Mouse (Mus musculus) testis, postnatal 10 days (tissue): ENCODE measurements around the gene Gm49333.

Experiments used
- DNase-seq: peaks from one replicate; pipeline ENCODE4 v3.0.0; 2021; ENCODE audit warnings: low spot score

Gene Gm49333

GRCm38 (mm10) chr16:20611357-20612227 is at the start of gene Gm49333, which contains the start of the genes Eef1akmt4 and Alg3:
Gene Gm49333 (plus strand): TSS chr16:20611610.
Gene Eef1akmt4 (plus strand): TSS chr16:20611593.
Gene Alg3 (minus strand): TSS chr16:20611735.
- peak; percentile 88 for DNase-seq

- DNase-seq = no peak
Observed at GRCm38 (mm10) chr16:20565075-20565474, 46.3 kb upstream of the Gm49333 start.

DNA sequence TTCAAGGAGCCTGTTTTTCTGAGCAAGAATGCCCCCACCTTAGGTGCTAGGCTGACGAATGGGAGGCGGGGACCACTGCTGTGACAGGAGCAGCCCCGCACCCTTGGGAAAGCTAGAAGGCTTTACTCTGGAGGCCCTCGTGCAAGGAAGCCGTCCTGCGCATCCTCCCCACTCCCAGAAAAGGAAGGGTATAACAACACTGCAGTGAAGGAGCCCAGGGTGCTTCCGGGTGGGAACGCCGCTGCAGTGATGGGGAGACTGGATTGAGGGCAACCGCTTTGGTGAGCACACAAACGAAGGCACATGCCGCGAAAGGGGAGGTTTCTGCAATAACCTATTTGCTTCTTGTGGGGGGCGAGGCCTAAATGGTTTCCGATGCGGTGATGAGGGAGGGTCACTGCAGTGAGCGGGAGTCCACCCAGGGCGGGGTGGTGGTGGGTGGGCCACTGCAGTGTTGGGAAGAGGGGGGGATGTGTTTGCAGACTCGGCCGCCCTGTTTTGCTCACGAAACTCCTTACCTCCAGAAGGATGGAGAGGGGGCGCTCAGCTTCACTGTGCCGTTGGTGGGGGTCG is 22.0 kb upstream of the Gm49333 start, which contains the start of gene Vwa5b2:
Vwa5b2 (plus strand) TSS at position 106 of the 573 bp plus-strand sequence.
- no peak for DNase-seq

DNA sequence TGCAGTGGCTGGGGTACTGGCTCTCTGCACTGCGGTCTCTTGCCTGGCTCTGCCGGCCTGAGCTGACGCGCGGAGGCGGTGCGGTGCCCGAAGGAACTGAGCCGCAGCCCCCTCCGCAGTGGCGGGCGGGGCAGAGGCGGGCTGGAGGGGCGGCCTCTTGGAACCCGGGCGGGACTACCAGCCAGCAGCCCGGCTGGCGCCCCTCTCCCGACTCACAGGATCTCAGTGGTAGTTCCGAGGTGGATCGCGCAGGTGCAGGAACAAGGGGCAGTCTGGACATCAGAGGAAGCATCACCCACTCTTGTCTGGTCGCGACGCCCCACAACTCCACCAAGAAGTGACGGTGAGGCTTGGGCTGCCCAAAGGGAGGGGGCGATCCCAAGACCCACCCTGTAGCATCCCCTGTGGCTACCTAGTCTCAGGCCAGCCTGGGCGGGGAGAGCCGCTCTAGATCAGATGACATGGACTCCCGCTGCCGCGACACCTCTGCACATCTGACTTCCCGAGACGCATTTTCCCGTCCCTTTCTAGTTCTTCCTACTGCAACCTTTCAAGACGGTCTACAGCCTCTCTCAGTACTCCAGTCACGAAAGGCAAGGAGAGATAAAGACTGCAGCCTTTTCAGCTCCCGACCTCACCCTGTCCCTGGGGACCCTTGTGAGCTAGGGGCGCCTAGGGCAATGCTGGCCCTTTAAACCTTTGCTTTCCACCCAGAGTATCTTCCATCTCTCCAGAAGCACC is 21.3 kb upstream of the Gm49333 start:
- DNase-seq = peak; percentile 56

DNA sequence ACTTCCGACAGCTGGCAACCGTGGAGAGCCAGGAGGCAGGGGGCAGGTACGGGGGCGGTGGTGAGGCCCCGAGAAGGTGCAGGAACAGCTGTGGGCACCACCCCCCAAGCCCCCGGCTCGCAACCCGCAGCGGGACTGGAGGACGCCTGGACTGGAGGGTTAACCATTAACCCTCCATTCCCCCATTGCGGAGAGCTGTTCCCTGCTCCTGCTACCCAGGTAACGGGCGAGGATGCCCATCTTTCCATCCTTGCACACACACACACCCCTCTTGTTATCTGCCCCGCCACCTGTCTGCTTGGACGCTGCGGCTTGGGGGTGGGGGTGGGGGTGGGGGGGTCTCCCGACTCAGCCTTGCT is 20.8 kb upstream of the Gm49333 start:
- DNase-seq = no peak

DNA sequence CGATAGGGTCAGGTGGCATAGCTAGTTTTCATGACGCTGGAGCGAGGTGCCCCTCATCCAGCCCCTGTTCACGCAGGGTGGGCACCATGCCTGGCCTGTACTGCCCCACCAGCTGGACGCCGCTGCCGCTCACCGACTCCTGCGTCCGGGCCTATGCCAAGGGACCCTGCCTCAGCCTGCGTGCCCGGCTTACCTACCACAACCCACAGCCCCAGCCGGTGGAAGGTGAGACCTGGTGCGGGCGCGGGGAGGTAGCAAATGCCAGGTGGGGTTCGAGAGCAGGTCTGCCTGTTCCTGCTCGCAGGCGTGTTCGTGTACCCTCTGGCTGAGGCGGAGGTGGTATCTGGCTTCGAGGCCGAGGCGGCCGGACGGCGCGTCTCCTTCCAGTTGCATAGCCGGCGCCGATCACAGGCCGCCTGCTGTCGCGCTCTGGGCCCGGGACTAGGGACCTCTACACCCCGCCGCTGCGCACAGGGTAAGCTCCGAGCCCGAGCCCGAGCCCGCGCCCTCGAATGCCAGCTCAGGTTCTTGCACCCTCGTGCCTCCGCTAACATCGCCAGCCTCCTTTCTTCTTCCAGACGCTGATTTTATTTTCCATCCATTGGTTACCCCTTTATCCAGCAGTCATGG is 20.2 kb upstream of the Gm49333 start:
- DNase-seq = no peak

- DNase-seq = no peak
Observed at GRCm38 (mm10) chr16:20595060-20595673, 16.2 kb upstream of the Gm49333 start.

DNA sequence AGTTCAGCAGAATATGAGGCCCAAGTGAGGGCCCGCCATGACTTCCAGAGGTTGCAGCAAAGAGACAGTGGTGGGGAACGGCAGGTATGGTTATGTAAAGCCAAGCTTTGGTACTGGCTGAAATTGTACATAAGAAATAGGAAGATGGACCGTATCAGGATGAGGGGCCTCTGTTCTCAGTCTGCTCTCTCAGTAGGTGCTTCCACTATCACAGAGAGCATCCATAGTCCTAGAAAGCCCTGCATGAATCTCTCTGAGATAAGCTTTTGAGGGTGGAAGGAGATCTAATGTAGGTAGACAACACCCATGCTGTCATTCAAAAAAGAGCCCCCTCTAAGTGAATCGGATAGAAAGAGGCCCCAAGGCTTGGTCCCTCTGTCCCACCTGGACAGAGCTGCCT is 15.7 kb upstream of the Gm49333 start:
- DNase-seq = no peak

DNA sequence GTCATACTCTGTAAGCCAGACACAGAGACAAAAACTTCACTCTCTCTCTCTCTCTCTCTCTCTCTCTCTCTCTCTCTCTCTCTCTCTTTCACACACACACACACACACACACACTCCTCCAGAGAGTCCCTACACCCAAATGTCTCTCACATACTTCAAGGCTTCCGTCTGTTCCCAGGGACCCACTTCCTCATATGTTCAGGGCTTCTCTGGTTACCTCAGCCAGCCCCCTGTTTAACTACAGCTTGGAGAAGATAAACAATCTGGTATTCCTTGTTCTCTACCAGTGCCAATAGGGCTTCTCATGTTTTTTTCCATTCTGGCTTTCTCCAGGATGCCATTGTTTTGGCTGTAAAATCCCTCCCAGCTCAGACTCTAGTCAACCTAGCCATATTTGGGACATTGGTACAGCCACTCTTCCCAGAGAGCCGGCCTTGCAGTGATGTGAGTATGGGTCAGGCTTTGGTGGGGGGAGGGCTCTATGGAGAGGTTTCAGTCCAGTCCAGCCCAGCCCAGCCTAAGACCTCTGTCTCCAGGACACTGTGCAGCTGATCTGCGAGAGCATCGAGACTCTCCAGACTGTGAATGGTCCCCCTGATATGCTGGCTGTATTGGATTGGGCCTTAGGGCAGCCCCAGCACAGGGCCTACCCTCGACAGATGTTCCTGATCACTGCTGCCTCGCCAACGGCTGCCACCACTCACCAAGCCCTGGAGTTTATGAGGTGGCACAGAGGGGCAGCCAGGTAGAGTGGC is 14.5 kb upstream of the Gm49333 start:
- no peak for DNase-seq

DNA sequence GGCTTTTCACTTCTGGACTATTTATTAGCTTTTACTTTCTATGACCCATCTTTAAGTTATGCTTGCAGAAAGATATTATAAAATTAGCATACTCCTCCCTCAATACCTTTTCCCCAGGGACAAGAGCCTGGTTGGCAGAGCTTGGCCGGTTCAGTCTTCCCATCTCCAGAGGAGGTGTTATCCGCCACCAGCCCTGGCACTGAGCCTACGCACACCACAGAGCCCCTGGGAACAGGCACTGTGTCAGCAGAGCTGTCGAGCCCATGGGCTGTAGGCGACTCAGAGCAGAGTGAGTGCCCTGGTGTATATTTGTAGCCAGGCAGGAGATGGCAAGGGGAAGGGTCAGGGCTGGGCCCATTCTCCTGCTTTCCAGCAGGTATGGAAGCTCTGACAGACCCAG is 10.9 kb upstream of the Gm49333 start:
- DNase-seq = no peak

- DNase-seq = no peak
Observed at GRCm38 (mm10) chr16:20604705-20605104, 6.7 kb upstream of the Gm49333 start.

- peak; percentile 79 for DNase-seq
Observed at GRCm38 (mm10) chr16:20610501-20611356, 681 bp upstream of the Gm49333 start.

DNA sequence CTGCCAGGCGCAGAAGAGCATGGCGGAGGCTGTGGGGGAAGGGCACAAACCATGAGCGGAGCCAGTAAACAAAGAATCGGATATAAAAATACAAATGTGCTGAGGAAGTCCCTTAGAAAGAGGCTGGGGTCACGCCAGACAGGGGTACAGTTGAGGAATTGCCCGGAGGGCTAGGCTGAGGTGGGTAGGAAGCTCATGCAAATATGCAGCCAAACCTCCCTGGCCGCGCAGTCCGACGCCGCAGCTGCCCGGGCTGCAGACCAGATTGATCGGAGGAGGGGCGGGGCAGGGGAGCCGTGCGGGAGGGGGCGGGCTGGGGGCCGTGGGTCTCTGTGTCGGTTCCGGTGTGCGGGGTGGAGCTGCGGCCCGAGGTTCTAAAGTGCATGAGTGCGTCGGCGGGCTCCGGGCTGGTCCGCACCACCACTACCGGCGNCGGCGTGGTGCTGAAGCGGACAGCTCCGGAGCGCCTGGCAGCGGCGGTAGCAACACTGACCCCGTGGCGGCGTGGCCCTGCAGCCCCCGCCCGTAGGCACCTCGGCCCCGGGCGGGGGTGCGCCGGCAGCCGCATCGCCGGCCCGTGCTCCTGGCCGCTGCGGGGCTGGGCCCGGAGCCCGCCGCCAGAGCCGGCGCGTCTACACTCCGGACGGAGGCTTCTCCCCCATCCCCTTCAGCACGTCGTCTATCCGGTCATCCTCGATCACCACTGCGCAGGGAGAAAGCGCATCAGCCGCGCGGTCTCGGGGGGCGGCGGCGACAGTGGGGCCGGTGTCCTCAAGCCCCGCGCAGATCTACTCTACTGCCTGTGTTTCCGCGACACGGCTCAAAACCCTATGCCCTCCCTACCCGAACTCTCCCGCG is 8.4 kb downstream of the Gm49333 start:
- DNase-seq = peak; percentile 60

GRCm38 (mm10) chr16:20620399-20620735 is 9.0 kb downstream of the Gm49333 start:
- DNase-seq = no peak

DNA sequence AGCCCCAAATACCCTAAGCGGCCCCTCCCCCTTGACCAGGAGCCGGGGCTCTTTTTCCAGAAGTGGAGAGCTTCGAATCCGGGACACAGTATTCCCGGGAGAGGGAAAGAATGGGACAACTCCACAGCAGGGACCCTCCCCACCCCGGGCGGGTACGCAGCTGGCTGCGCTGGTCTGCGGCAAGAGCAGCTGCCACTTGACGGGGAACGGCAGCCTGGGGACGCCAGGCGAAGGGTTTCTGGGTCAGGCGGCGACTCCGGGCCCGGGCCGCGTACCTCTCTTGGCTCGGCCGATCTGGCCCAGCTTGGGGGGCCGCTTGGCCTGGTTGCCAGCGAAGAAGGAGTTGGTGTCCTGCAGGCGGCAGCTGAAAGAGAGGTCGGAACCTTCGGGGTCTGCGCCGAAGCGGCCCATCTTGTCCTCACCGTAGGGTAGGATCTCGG is 9.4 kb downstream of the Gm49333 start:
- no peak for DNase-seq

- DNase-seq = peak; percentile 72
Observed at GRCm38 (mm10) chr16:20621191-20621990, 10.0 kb downstream of the Gm49333 start, which contains the start of gene Camk2n2. Gene Camk2n2 (minus strand): TSS chr16:20621287.

- no peak for DNase-seq
Observed at GRCm38 (mm10) chr16:20621991-20622685, 10.7 kb downstream of the Gm49333 start.

GRCm38 (mm10) chr16:20623211-20623610 is 11.8 kb downstream of the Gm49333 start:
- DNase-seq = no peak
